Mouse (Mus musculus): ENCODE data around the gene Rasal1. TPM values are rescaled to one million over a fixed set of nuclear protein-coding genes. Genes with fewer than 3 reads are reported as not detected.

Rasal1 gene
- polyA plus RNA-seq, 1 experiment from 2014 or later, result 0.27 TPM

GRCm38 (mm10) chr5:120718600-120719378 is 70.2 kb downstream of the Rasal1 start:
- WGBS, result 72% methylated on average over 11 of the region's 15 CpGs
- no peak for ATAC-seq
- peaks cover 5% of the 10 kb centered on the region; the same call in 1 of the 2 replicates for H3K9me3 ChIP-seq (replicated peaks)
- H3K9ac ChIP-seq, result no peak overlapping the region
- no peak overlapping the region for H3K27ac ChIP-seq
- peaks cover 8% of the 10 kb centered on the region for H3K4me1 ChIP-seq
- H3K36me3 ChIP-seq (ENCODE audit: poor library complexity, severe bottlenecking), result no peaks in the 10 kb centered on the region
- no peak overlapping the region for H3K4me3 ChIP-seq
- H3K4me2 ChIP-seq, result no peak overlapping the region
- peaks cover 11% of the 10 kb centered on the region for H3K27me3 ChIP-seq

DNA sequence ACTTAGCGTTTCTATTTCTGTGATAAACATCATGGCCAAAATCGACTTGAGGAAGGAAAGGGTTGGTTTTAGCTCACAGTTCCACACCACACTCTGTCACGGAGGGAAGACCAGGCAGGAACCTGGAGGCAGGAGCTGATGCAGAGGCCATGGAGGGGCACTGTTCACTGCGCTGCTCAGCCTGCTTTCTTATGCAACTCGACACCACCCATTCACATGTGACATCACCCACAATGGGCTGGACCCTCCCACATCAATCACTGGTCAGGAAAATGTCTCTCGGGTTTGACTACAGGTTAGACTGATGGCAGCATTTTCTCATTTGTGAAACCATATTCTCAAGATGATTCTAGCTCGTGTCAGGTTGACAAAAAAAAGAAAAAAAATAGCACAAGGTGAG is 72.4 kb downstream of the Rasal1 start:
- Histone ChIP-seq H3K9me3 (replicated peaks) (peaks cover 5% of the 10 kb centered on the region; the same call in 1 of the 2 replicates), H3K4me1 (peaks cover 8% of the 10 kb centered on the region), H3K36me3 (ENCODE audit: poor library complexity, severe bottlenecking) (no peaks in the 10 kb centered on the region), H3K27me3 (0 out of 2 replicates have a peak, but pooled peaks cover 3% of the 10 kb centered on the region), H3K27ac (no peak overlapping the region), H3K4me3 (no peak overlapping the region), H3K9ac (no peak overlapping the region), H3K4me2 (no peak overlapping the region)
- ATAC-seq, result no peak
- 65% methylated on average over 7 of the region's 7 CpGs for WGBS

DNA sequence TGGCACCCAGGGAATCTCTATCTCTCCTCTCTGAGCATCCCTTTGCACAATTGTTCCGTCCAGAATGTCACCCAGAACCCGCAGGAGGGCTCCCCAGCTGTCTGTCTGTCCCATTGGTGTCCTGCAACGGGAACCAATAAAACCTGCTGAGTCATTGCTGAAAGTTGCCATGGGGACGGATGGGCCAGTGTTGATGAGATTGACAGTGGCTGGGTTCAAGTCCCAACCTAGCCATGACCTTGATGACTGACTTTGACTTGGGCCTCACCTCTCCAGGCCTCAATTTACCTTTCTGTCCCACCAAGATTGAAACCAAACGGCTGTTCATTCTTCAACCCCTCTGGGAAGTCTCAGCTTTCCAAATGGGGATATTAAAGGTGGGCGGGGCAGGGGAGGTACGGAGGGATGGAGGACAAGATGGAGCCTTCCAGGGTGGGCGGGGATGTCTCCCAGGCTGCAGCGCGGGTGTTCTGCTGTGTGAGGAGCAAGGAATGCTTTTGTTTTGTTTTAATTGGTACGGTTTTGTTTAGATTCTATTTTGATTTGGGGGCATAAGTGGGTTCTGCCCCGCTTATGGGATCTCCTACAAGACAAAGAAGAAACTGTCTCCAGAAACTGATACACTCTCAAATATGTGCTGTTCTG is 77.3 kb downstream of the Rasal1 start:
- H3K9ac ChIP-seq, result no peak overlapping the region
- H3K4me1 ChIP-seq, result 0 out of 2 replicates have a peak, but pooled peaks cover 6% of the 10 kb centered on the region
- H3K27me3 ChIP-seq, result 0 out of 2 replicates have a peak, but pooled peaks cover 5% of the 10 kb centered on the region
- no peak overlapping the region for H3K4me2 ChIP-seq
- 58% methylated on average over 12 of the region's 12 CpGs for WGBS
- no peaks in the 10 kb centered on the region for H3K9me3 ChIP-seq (replicated peaks)
- no peaks in the 10 kb centered on the region for H3K36me3 ChIP-seq (ENCODE audit: poor library complexity, severe bottlenecking)
- H3K27ac ChIP-seq, result no peak overlapping the region
- H3K4me3 ChIP-seq, result no peak overlapping the region
- no peak for ATAC-seq

Other genes with a start within 250 kb of the Rasal1 start
- gene Lhx5, start 217.1 kb upstream of the Rasal1 start, polyA plus RNA-seq (2015; fragmentation: Nextera tagmentation; extraction: Ambion mirVana), result 9.6 and 16.0 TPM in 2 replicates
- 4.8 and 5.1 TPM in 2 replicates for gene Sdsl, start 176.0 kb upstream of the Rasal1 start, polyA plus RNA-seq (2015; fragmentation: Nextera tagmentation; extraction: Ambion mirVana)
- not detected in 2 replicates for gene Sds, start 172.3 kb upstream of the Rasal1 start, polyA plus RNA-seq (2015; fragmentation: Nextera tagmentation; extraction: Ambion mirVana)
- 22.8 and 22.9 TPM in 2 replicates for gene Plbd2, start 145.2 kb upstream of the Rasal1 start, polyA plus RNA-seq (2015; fragmentation: Nextera tagmentation; extraction: Ambion mirVana)
- 2.1 and 2.5 TPM in 2 replicates for gene Slc8b1, start 137.6 kb upstream of the Rasal1 start, polyA plus RNA-seq (2015; fragmentation: Nextera tagmentation; extraction: Ambion mirVana)
- gene Tpcn1, start 60.1 kb upstream of the Rasal1 start, polyA plus RNA-seq (2015; fragmentation: Nextera tagmentation; extraction: Ambion mirVana), result 14.8 and 15.8 TPM in 2 replicates
- gene Iqcd, start 59.8 kb upstream of the Rasal1 start, polyA plus RNA-seq (2015; fragmentation: Nextera tagmentation; extraction: Ambion mirVana), result 1.1 and 2.3 TPM in 2 replicates
- gene Rita1, start 36.2 kb upstream of the Rasal1 start, polyA plus RNA-seq (2015; fragmentation: Nextera tagmentation; extraction: Ambion mirVana), result 19.0 TPM in 2 replicates
- 45.3 and 48.0 TPM in 2 replicates for gene Ddx54, start 36.1 kb upstream of the Rasal1 start, polyA plus RNA-seq (2015; fragmentation: Nextera tagmentation; extraction: Ambion mirVana)
- gene Cfap73, start 14.6 kb upstream of the Rasal1 start, polyA plus RNA-seq (2015; fragmentation: Nextera tagmentation; extraction: Ambion mirVana), result 0.65 TPM in 1 of 2 replicates, not detected in the other
- 17.9 and 18.1 TPM in 2 replicates for gene Dtx1, start 63.1 kb downstream of the Rasal1 start, polyA plus RNA-seq (2015; fragmentation: Nextera tagmentation; extraction: Ambion mirVana)
- gene Oas2, start 101.0 kb downstream of the Rasal1 start, polyA plus RNA-seq (2015; fragmentation: Nextera tagmentation; extraction: Ambion mirVana), result 0.09 TPM in 1 of 2 replicates, not detected in the other
- gene Oas3, start 128.8 kb downstream of the Rasal1 start, polyA plus RNA-seq (2015; fragmentation: Nextera tagmentation; extraction: Ambion mirVana), result 0.11 and 0.17 TPM in 2 replicates
- gene Oas1e, start 146.7 kb downstream of the Rasal1 start, polyA plus RNA-seq (2015; fragmentation: Nextera tagmentation; extraction: Ambion mirVana), result not detected in 2 replicates
- 0.26 and 0.60 TPM in 2 replicates for gene Oas1c, start 163.7 kb downstream of the Rasal1 start, polyA plus RNA-seq (2015; fragmentation: Nextera tagmentation; extraction: Ambion mirVana)
- not detected in 2 replicates for gene Oas1f, start 198.6 kb downstream of the Rasal1 start, polyA plus RNA-seq (2015; fragmentation: Nextera tagmentation; extraction: Ambion mirVana)
- gene Oas1h, start 212.6 kb downstream of the Rasal1 start, polyA plus RNA-seq (2015; fragmentation: Nextera tagmentation; extraction: Ambion mirVana), result not detected in 2 replicates
- gene Oas1g, start 238.8 kb downstream of the Rasal1 start, polyA plus RNA-seq (2015; fragmentation: Nextera tagmentation; extraction: Ambion mirVana), result 0.12 TPM in 1 of 2 replicates, not detected in the other